Mouse (Mus musculus): Measurements from ENCODE around the gene Vgf.
A peak's percentile ranks its signal among the peaks of the same experiment; 100 is the strongest.

Vgf gene

DNA sequence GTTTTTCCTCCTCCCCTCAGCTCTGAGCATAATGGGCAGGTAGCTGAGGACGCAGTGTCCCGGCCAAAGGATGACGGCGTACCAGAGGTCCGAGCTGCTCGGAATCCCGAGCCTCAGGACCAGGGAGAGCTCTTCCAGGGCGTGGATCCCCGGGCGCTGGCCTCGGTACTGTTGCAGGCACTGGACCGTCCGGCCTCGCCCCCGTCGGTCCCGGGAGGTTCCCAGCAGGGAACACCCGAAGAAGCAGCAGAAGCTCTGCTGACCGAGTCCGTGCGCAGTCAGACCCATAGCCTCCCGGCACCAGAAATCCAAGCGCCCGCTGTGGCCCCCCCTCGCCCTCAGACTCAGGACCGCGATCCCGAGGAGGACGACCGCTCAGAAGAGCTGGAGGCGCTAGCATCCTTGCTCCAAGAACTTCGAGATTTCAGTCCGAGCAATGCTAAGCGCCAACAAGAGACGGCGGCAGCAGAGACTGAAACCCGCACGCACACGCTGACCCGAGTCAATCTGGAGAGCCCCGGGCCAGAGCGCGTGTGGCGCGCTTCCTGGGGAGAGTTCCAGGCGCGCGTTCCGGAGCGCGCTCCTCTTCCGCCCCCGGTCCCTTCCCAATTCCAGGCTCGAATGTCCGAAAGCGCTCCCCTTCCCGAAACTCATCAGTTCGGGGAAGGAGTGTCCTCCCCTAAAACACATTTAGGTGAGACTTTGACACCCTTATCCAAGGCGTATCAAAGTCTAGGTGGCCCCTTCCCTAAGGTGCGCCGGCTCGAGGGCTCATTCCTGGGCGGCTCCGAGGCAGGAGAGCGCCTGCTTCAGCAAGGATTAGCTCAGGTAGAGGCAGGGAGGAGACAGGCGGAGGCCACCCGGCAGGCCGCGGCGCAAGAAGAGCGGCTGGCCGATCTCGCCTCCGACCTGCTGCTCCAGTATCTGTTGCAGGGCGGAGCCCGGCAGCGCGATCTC is 5.2 kb downstream of the Vgf start:
- DNase-seq: peak; percentile 23

GRCm38 (mm10) chr5:137032033-137032421 is 5.8 kb downstream of the Vgf start:
- no peak for DNase-seq

- peak; percentile 93 for DNase-seq
Observed at GRCm38 (mm10) chr5:137032641-137033074, 6.5 kb downstream of the Vgf start.

DNA sequence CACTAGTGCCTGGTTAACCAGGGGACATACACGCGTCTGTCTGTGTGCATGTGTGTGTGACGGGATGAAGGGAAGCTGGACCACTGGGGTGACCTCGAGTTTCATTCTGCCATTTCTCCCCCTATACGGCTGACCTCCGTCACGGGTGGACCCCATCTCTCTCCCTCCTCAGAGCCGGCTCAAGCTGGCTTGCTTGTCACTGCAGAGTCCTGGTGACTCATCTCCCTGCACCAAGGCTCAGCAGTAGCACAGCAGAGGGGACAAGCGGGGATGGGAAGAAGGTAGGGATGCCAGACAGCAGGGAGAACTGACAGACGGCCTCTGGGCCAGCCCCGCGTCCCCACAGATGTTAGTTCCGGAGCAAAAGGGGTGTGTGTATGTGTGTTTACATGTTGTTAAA is 10.0 kb downstream of the Vgf start:
- no peak for DNase-seq

DNA sequence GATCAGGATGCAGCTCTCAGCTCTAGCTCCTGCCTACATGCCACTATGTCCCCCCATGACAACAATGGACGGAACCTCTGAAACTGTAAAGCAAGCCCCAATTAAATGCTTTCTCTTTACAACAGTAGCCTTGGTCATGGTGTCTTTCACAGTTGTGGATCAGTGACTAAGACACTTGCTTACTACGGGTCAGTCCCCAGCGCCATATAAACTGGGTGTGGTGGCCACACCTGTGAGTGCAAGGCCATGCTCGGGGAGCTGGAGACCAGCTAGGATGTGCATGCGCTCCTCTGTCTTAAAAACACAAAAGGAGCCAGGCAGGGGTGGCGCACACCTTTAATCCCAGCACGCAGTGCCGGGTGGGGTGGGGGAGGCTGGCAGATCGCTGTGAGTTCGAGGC is 13.3 kb downstream of the Vgf start:
- no peak for DNase-seq

- no peak for DNase-seq
Observed at GRCm38 (mm10) chr5:137041442-137041841, 15.2 kb downstream of the Vgf start.

DNA sequence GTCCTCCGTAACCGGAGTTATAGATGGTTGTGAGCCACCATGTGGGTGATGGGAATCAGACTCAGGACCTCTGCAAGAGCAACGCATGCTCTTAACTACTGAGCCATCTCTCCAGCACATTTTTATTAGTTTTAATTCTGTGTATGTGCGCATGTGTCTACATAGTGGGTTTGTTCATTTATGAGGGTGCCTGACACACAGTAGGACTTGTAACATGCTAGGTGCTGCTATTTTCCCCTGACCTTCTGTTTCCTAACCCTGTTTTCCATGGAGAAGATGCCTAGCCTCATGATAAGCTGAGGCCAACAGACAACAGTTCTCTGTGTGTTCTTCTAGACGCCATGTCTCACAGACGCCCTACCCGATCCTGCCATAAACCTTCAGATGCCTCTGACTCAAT is 17.8 kb downstream of the Vgf start:
- DNase-seq: no peak

DNA sequence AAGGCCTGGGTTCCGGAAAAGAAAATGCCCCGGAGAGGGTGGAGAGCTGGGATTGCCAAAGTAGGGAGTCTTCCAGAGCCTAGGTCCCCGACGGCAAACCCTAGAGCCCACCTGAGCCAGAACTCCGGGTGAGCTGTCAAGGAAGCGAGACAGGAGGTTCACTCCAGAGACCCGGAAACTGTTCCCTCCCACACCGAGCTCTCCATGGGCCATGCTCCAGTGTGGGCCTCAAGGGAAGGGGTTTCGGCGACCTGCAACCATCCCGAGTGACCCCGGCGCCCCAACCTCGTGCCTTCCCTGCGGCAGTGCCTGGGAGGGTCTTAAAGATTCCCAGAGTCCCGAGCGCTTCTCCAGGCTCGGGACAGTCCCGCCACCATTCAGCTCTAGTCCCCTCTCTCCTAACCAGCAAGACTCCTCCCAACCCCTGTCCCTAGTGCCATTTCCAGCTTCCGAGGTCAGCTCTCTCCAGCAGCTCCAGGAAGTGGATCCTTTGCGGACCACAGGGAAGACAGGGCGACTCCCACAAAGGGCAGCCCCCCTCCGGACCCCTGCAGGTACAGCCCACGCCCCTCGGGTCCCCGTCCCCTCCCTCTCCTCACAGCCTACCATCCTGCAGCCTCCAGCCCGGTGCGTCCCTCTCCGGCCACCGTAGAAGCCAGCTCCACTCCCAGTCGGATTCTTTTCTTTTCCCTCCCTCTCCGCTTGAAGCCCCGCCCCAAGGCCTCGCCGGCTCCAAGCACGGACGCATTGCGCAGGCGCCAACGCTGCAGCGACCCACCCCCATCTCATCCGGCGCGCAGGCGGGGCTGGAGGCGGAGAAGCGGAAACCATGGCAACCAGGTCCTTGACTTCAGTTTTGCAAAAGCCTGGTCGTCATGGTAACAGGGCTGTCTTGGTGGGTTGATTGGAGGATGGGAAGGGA is 19.5 kb downstream of the Vgf start, which contains the start of gene Ap1s1:
Gene Ap1s1, minus strand, starts transcription at position 734 of the 922 bp plus-strand sequence.
- DNase-seq: peak; percentile 97

DNA sequence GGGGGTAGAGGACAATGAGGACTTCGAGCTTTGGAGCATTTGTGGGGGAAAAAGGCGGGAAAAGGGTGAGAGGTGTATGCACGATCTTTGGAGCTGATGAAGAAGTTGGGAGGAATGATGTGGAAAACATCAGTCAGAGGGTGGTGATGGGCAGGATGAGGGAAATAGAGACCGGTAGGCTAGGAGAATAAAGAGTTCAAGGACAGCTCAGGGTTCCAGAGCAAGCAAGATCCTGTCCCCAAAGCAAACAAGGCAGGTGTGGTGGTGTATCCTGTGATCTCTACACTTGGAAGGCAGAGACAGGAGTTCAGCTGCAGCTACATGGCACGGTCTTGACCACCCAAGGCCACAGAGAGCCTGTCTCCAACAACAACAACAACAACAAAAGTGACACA is 20.1 kb downstream of the Vgf start:
- no peak for DNase-seq

DNA sequence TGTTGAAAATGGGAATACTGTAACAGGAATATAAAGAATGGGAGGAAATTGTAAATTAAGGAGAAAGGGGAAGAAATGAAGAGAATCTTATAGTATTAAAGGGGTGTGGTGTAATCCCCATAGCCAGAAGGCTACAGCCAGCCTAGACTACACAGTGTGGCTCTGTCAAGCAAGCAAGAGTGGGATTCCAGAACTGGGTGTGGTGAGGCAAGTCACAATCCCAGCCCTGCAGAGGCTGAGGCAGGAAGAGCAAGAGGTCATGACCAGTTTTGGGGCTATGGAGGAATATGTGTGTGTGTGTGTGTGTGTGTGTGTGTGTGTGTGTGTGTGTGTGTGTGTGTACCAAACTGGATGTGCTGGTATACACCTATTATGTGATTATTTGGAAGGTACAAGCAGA is 20.8 kb downstream of the Vgf start:
- DNase-seq: no peak

- DNase-seq: no peak
Observed at GRCm38 (mm10) chr5:137051125-137051524, 24.9 kb downstream of the Vgf start.

DNA sequence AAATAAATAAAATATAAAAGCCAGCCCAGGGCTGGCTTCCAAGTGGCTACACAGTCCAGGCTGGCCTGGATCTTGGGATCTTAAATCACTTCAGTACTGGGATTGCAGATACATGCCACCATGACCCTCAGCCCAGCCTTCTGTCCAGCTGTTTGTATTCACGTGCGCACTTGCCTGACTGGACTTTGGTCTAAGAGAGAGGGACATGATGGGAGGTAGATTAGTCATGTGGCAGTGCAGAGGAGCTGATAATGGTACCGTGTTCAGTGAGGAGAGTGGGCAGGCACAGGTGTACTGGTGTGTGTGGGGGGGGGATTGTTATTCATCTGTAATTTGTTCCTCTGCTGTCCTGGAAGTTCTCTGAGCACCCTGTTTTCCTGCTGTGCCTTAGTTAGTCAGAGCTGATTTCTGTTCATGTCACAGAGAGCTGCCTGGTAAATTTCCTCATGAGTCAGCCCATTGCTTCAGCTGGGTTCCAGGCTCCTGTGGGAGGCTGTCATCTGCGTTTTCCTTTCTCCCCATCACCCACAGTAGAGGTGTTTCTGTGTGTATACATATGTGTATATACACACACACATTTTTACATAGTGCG is 25.8 kb downstream of the Vgf start:
- DNase-seq: no peak

- DNase-seq: no peak
Observed at GRCm38 (mm10) chr5:137054299-137054698, 28.1 kb downstream of the Vgf start.

DNA sequence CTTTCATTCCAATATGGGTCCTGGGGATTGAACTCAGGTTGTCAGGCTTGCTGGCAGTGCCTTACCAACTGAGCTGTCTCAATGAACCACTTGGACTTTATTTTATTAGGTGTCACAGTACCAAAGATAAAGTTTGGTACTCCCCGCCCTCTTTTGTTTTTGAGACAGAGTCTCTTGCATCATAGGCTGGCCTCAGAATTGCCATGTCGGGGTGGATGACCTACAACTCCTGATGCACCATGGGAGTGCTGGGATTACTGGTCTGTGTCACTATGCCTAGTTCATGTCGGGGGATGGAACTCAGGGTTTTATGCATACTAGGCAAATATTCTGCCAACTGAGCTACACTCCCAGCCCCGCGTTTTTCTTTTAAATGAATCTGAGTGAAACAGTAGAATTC is 28.7 kb downstream of the Vgf start:
- no peak for DNase-seq

DNA sequence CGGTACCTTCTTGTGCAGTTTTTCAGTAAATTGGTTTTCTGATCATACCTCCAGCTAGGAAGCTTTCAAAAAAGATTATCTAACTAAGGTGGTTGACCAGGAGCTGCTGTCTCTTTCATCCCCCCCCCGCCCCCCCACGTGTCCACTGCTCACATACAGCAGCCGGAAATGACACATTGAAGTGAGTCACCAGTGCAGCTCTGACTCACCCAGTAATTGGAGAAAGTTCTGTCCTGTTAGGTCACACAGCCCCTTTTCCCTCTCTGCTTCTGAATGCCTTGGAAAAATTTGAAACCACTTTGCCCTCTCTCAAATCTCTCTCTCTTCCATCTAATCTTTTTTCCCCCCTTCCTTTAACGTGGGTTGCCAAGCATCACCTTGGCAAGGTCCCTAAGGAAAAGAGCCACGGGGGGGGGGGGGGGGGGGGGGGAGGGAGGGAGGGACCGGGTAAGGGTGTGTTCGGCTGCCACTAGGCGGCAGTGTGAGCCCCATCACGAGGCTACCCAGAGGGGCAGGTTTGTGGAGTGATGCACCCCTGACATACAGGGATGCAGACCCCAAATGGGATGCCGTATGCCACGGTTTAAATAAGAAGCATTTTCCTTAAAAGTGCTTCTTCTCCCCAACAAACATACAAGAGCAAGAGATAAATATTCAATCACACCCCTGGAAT is 35.8 kb downstream of the Vgf start:
- peak; percentile 79 for DNase-seq

DNA sequence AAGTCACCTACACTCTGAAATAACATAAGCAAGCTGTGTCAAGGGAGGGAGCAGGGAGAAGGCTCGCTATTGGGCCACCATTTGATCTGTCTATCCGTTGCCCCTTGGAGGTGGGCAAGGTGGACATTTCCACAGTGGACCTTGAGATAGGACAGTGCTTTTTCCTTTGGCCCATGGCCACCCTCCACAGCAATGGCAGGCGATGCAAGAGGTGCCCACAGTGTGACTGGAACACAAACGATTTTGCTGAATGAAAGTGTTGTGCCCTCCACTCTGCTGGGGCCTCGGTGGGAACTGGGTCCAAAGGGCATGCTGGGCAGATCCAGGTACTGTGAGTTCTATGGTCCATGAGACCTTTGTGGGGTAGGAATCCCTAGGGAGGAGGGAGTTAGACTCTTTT is 36.4 kb downstream of the Vgf start:
- DNase-seq: no peak

- DNase-seq: no peak
Observed at GRCm38 (mm10) chr5:137065454-137065853, 39.3 kb downstream of the Vgf start.

DNA sequence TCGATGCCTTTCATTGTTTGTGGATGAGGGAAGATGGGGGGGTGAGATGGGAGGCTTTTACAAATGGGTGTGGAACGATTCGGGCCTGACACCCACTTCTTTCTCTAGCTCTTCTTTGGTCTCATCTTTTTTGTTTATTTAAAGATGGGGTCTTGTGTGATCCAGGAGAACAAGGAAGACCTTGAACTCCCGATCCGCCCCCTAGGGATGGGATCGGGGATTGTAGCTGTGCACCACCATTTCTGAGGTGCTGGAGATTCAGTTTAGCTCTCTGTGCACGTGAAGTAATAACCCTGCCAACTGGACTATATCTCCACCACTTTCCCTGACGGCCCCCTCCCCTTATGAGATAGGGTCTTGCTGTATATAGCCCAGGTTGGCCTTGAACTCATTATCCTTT is 39.7 kb downstream of the Vgf start:
- no peak for DNase-seq

DNA sequence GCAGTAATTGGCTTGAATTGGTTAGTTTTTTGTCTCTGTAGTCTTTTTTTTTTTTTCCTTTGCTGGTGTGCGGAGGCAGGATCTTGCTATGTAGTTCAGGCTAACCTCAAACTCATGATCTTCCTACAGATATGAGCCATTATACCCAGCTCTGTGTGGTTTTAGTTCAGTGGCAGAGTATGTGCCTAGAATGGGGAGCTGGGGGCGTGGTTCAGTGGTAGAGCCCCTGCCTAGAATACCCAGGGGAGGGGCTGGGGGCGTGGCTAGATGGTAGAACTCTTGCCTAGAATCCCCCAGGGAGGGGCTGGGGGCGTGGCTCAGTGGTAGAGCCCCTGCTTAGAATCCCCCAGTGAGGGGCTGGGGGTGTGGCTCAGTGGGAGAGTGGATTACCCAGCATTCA is 42.5 kb downstream of the Vgf start:
- DNase-seq: no peak

DNA sequence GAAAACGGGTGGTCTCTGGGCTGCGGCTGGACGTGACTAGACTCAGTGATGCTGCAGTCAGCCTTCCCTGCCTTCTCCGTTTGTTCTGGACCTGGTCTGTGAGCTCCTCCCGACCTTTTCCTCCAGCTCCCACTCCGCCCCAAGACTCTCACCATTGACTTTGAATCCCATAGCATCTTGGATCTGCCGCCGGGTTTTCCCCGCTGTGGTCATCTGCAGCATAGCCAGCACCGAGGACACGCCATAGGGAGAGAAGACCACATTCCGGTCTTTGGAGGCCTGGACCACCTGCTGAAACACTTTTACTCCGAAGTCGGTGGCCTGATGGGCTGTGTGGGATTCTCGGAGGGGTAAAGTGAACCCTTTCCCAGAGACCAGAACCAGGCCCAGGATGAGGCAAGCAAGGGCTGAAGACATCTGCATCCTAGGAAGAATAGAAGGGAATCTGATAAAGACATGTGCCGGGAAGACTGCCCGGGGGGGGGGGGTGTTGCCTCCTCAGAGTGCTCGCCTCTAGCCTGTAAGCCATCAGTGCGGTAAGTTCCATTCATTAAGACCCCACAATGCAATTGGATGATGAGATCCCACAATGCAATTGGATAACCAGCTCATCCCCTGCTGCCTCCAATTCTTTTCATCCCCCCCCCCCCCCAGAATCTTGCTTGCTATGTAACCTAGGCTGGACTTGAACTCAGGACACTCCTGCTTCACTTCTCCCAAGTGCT is 44.9 kb downstream of the Vgf start:
- DNase-seq: no peak

DNA sequence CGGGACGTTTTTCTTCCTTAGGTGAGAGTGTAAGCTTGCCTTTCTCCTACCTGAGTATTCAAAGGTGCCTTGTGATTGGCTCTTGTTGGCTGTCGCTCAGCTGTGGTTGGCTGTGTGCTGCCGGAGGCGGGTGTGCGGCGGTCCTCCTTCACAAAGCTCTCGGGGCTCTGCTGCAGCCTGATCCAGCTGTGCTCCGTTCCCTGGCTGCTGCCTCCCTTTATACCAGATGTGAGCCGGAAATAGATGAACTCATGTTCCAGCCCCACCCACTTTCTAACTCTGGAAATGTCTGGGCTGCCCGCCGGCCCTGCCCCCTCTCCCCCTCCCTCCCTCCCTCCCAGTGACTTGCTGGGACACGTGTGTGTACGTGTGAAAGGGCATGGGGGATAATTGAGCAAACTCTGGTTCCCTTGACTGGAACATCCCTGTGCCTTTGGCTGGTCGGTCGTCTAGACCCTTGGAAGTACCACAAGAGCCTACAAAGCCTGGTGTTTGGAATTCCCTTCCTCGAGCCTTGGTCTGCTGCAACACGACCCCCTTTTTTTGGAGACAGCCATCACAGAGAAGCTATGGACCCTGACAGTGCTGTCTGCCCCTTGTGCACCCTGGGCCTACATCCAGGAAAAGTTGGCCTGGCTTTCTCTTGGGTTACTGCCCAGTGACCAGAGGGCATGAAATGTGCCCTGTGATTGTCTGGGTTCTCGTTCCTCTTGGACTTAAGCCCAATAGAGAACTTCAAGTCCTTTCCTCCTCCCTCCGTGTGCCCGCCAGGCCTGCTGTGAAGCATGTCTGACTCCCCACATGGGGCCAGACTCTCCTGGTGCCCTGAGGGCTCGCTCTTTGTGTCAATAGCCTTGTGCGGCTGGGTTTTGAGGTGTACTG is 46.1 kb downstream of the Vgf start, which contains the start of gene Serpine1:
Gene Serpine1, minus strand, starts transcription at position 190 of the 882 bp plus-strand sequence.
- DNase-seq: peak; percentile 83

Measured in lung, postnatal 14 days (tissue).